Mouse (Mus musculus): ENCODE data around the gene Avil. TPM values are rescaled to one million over a fixed set of nuclear protein-coding genes. Genes with fewer than 3 reads are reported as not detected.
A peak's percentile ranks its signal among the peaks of the same experiment; 100 is the strongest.

Gene Avil
- total and polyA plus RNA-seq, 2 experiments from 2014 or later = 0.52 to 0.98 TPM

- Histone ChIP-seq H3K4me3 (ENCODE audit: low read length) (no peak overlapping the region), H3K4me1 (ENCODE audit: insufficient read depth, low read length) (peaks cover 12% of the 10 kb centered on the region; the same call in 1 of the 2 replicates)
- ATAC-seq = no peak
These were observed 62.0 kb downstream of the Avil start for GRCm38 (mm10) chr10:127062503-127062902.

GRCm38 (mm10) chr10:127063239-127063872, 62.8 kb downstream of the Avil start, which contains the start of gene Cdk4:
TSS of gene Cdk4 (plus strand) at chr10:127063534.
- Histone ChIP-seq H3K4me1 (ENCODE audit: insufficient read depth, low read length) (peaks cover 12% of the 10 kb centered on the region; the same call in 1 of the 2 replicates), H3K9me3 (ENCODE audit: low read length) (no peaks in the 10 kb centered on the region), H3K4me2 (ENCODE audit: low read depth, low read length) (peak within 1 kb of the TSS; percentile 79), H3K4me3 (ENCODE audit: low read length) (peak within 1 kb of the TSS; percentile 80), H3K36me3 (ENCODE audit: insufficient read depth, low read length) (peaks cover 36% of the 10 kb centered on the region), H3K27ac (peak within 1 kb of the TSS; percentile 92), H3K9ac (replicated peaks; ENCODE audit: low read length) (peak within 1 kb of the TSS; percentile 97), H3K27me3 (ENCODE audit: insufficient read depth, low read length) (no peaks in the 10 kb centered on the region)
- ATAC-seq (peak; percentile 94), DNase-seq (ENCODE audit: low spot score) (peak; percentile 99)
- WGBS = under 1% methylated on average over 45 of the region's 46 CpGs
- TF ChIP-seq CTCF (IDR thresholded peaks at IDR 0.05; ENCODE audit: low read depth) = peak; percentile 31; the same call in 1 of the 2 replicates

More at GRCm38 (mm10) chr10:127062503-127062902, 62.0 kb downstream of the Avil start:
- Histone ChIP-seq H3K9me3 (ENCODE audit: low read length) (no peaks in the 10 kb centered on the region), H3K4me2 (ENCODE audit: low read depth, low read length) (peak overlapping the region; percentile 53), H3K27ac (peak overlapping the region; percentile 68; the same call in 1 of the 2 replicates), H3K36me3 (ENCODE audit: insufficient read depth, low read length) (peaks cover 31% of the 10 kb centered on the region), H3K27me3 (ENCODE audit: insufficient read depth, low read length) (no peaks in the 10 kb centered on the region), H3K9ac (replicated peaks; ENCODE audit: low read length) (no peak overlapping the region)
- DNase-seq (ENCODE audit: low spot score) = no peak
- WGBS = 76% methylated on average over 5 of the region's 5 CpGs
- TF ChIP-seq CTCF (IDR thresholded peaks at IDR 0.05; ENCODE audit: low read depth) = no peak

DNA sequence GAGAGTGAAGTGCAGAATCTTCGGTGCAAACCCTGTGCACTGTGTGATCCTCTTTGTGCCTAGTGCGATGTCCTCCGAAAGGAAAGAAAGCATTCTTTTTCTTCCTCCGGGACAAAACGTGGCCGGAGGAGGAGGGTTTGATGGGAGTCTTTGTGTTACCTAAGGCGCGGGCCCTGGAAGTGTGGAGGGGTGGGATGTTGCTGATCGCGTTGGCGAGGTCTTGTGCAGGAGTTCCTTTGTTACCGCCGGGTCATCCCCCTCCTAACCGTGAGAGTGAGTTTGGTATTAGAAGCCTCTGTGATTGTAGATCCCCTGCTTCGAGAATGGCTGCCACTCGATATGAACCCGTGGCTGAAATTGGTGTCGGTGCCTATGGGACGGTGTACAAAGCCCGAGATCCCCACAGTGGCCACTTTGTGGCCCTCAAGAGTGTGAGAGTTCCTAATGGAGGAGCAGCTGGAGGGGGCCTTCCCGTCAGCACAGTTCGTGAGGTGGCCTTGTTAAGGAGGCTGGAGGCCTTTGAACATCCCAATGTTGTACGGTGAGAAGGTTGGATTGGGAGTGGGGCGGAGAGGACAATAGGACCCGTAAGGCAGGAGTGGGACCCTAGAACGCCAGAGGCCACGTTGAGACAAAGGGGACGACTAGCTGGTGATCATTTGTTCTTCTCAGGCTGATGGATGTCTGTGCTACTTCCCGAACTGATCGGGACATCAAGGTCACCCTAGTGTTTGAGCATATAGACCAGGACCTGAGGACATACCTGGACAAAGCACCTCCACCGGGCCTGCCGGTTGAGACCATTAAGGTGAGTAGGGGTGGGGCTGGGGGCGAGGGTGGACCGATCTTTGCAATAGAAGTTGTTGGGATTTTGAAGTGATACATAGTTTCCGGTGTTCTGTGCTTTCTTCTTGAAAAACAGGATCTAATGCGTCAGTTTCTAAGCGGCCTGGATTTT, 63.7 kb downstream of the Avil start:
- 12% methylated on average over 37 of the region's 37 CpGs for WGBS
- peak overlapping the region; percentile 80 for H3K4me3 ChIP-seq (ENCODE audit: low read length)
- H3K27ac ChIP-seq = peak overlapping the region; percentile 92
- H3K4me2 ChIP-seq (ENCODE audit: low read depth, low read length) = peak overlapping the region; percentile 79
- peaks cover 36% of the 10 kb centered on the region for H3K36me3 ChIP-seq (ENCODE audit: insufficient read depth, low read length)
- no peaks in the 10 kb centered on the region for H3K27me3 ChIP-seq (ENCODE audit: insufficient read depth, low read length)
- no peak for DNase-seq (ENCODE audit: low spot score)
- TF ChIP-seq CTCF (IDR thresholded peaks at IDR 0.05; ENCODE audit: low read depth) = no peak
- H3K9ac ChIP-seq (replicated peaks; ENCODE audit: low read length) = peak overlapping the region; percentile 97
- no peaks in the 10 kb centered on the region for H3K9me3 ChIP-seq (ENCODE audit: low read length)
- peaks cover 19% of the 10 kb centered on the region; the same call in 1 of the 2 replicates for H3K4me1 ChIP-seq (ENCODE audit: insufficient read depth, low read length)
- ATAC-seq = peak; percentile 0; the same call in 1 of the 2 replicates

GRCm38 (mm10) chr10:127065981-127066380, 65.5 kb downstream of the Avil start:
- H3K4me2 ChIP-seq (ENCODE audit: low read depth, low read length) = no peak overlapping the region
- H3K4me3 ChIP-seq (ENCODE audit: low read length) = no peak overlapping the region
- H3K4me1 ChIP-seq (ENCODE audit: insufficient read depth, low read length) = peaks cover 21% of the 10 kb centered on the region; the same call in 1 of the 2 replicates
- 85% methylated on average over 9 of the region's 9 CpGs for WGBS
- H3K36me3 ChIP-seq (ENCODE audit: insufficient read depth, low read length) = peaks cover 36% of the 10 kb centered on the region
- no peak overlapping the region for H3K9ac ChIP-seq (replicated peaks; ENCODE audit: low read length)
- no peak for DNase-seq (ENCODE audit: low spot score)
- no peak for ATAC-seq
- TF ChIP-seq CTCF (IDR thresholded peaks at IDR 0.05; ENCODE audit: low read depth) = no peak
- no peak overlapping the region for H3K27ac ChIP-seq
- H3K9me3 ChIP-seq (ENCODE audit: low read length) = no peaks in the 10 kb centered on the region
- no peaks in the 10 kb centered on the region for H3K27me3 ChIP-seq (ENCODE audit: insufficient read depth, low read length)

DNA sequence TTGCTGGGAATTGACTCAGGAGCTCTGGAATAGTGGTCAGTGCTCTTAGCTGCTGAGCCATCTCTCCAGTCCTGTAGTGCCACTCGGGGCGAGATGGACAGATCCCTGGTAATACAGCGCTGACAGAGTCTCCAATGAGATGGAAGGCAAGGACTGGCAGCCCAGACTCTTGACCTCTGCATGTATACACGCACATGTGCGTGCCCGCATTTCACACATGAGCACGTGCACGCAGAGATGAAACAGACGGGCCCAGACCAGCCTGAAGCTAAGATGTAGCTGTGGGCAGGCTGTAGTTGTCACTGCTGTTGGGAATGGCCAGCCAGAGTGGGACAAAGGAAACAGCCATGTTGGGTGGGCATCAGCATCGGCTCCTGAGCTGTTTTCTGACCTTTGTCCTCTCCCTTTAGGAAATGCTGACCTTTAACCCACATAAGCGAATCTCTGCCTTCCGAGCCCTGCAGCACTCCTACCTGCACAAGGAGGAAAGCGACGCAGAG, 66.1 kb downstream of the Avil start:
- H3K9ac ChIP-seq (replicated peaks; ENCODE audit: low read length) = no peak overlapping the region
- H3K27ac ChIP-seq = no peak overlapping the region
- no peak overlapping the region for H3K4me2 ChIP-seq (ENCODE audit: low read depth, low read length)
- H3K36me3 ChIP-seq (ENCODE audit: insufficient read depth, low read length) = peaks cover 36% of the 10 kb centered on the region
- no peaks in the 10 kb centered on the region for H3K9me3 ChIP-seq (ENCODE audit: low read length)
- no peaks in the 10 kb centered on the region for H3K27me3 ChIP-seq (ENCODE audit: insufficient read depth, low read length)
- no peak for TF ChIP-seq CTCF (IDR thresholded peaks at IDR 0.05; ENCODE audit: low read depth)
- 85% methylated on average over 14 of the region's 14 CpGs for WGBS
- no peak for DNase-seq (ENCODE audit: low spot score)
- no peak for ATAC-seq
- H3K4me1 ChIP-seq (ENCODE audit: insufficient read depth, low read length) = peaks cover 18% of the 10 kb centered on the region; the same call in 1 of the 2 replicates
- H3K4me3 ChIP-seq (ENCODE audit: low read length) = no peak overlapping the region

- H3K4me1 ChIP-seq (ENCODE audit: insufficient read depth, low read length) = peaks cover 17% of the 10 kb centered on the region; the same call in 1 of the 2 replicates
- H3K27me3 ChIP-seq (ENCODE audit: insufficient read depth, low read length) = no peaks in the 10 kb centered on the region
- H3K4me2 ChIP-seq (ENCODE audit: low read depth, low read length) = peak overlapping the region; percentile 96
- H3K4me3 ChIP-seq (ENCODE audit: low read length) = no peak overlapping the region
- peak overlapping the region; percentile 89; the same call in 1 of the 2 replicates for H3K27ac ChIP-seq
- TF ChIP-seq CTCF (IDR thresholded peaks at IDR 0.05; ENCODE audit: low read depth) = no peak
- DNase-seq (ENCODE audit: low spot score) (no peak), ATAC-seq (no peak)
- H3K9me3 ChIP-seq (ENCODE audit: low read length) = no peaks in the 10 kb centered on the region
- whole genome bisulfite sequencing = 79% methylated on average over 9 of the region's 9 CpGs
- peaks cover 36% of the 10 kb centered on the region for H3K36me3 ChIP-seq (ENCODE audit: insufficient read depth, low read length)
- 0 out of 2 replicates have a peak overlapping the region, but pooled peaks have one; percentile 66 for H3K9ac ChIP-seq (replicated peaks; ENCODE audit: low read length)
These were observed 68.0 kb downstream of the Avil start for GRCm38 (mm10) chr10:127068360-127069038.

Data from hindbrain, postnatal 0 days (tissue).